Mouse (Mus musculus) c-Kit-positive CD71-negative TER-119-negative erythroid progenitor cells, embryonic 14.5 days (primary cell): Measurements from ENCODE around the gene Foxj3.

Source experiments
- DNase-seq: peaks from one replicate; pipeline ENCODE4 v3.0.0-alpha.2; 2013; ENCODE audit warnings: low read depth

The Foxj3 gene

DNA sequence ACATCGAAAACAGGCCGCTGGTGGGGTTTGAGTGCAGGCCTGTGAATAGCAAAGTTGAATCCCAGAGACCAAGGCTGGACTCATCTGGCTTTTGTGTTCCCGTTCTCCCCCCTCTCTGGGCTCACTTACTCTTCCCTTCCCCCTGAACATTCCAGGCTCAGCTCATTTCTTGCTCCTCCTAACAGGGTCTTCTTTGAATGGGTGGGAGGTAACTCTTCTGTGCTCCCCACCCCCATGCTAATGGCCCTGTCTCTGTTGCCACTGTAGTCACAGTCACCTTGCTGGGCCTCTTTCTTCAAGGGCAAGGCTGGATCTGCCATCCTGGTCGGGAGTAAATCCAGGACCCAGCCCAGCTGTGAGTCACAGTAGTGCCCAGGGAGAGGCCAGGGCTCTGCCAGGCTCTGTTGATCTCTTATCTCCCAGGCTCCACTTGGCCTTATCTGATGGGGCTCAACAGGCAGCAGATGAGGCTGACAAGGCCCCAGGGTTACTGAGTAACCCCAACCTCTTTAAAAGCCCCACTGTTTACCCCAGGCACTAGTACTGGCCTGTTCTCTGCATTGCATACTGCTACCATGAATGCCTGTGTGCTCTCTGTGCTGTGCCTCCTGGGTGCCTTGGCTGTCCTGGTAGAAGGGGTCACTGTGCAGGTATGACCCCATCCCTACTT, 100.5 kb downstream of the Foxj3 start, which contains the start of gene Guca2a:
TSS of gene Guca2a (plus strand) at position 529 of the 670 bp plus-strand sequence.
- no peak for DNase-seq

DNA sequence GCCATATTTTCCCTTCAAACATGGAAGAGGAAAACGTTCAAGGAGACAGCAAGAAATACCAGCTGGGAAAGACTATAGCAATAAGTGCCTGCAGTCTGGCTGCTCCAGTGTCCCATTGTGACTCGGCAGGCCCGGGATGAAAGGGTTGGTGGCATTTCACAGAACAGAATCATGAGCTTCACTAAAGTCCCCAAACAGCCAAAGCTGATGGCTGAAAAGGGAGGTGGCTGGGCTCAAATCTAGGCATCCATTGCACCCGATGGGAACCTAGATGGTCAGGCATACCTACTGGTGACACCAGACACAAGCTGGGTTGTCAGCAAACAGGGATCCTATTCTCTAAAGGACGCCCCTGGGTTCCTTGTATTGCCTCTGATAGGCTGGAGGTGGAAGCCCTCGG, 101.1 kb downstream of the Foxj3 start:
- no peak for DNase-seq

DNA sequence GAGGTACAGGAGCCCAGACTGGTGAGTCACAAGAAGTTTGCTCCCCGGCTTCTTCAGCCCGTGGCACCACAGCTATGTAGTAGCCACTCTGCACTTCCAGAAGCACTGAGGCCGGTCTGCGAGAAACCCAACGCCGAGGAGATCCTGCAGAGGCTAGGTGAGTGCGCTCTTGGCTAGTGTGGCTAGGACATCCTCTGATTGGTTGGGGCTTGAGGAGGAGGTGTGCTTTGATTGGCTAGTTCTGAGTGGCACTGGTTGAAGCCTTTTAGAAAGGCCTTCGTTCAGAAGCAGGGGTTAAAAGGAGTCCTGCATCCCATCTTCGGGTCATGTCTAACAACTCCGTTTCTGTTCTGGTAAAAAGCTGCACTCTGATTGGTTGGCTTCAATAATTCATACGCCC, 101.9 kb downstream of the Foxj3 start:
- no peak for DNase-seq

GRCm38 (mm10) chr4:119642666-119643065, 105.9 kb downstream of the Foxj3 start:
- no peak for DNase-seq

DNA sequence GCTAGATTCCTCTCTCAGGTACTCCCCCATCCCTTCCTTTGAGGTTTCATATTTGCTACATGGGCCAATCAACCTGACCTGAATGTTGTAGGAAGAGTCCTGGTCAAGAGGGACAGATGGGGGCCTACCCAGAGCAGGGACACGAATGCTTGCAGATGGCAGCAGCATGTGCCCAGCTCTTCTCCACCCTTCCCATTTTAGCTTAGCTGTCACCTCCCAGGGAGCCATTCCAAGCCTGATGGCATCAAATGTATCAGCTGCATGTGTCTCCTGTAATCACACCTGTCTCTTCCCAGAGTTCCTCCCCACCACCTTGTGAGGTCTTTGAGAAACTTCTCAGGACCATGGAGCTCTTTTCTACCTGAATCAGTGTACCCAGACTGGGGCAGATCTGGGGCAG, 120.2 kb downstream of the Foxj3 start:
- no peak for DNase-seq

- no peak for DNase-seq
Observed at GRCm38 (mm10) chr4:119658246-119658645, 121.4 kb downstream of the Foxj3 start.

GRCm38 (mm10) chr4:119658731-119659130, 121.9 kb downstream of the Foxj3 start, which contains the start of gene Guca2b:
Guca2b (minus strand) TSS chr4:119658954.
- DNase-seq: no peak

DNA sequence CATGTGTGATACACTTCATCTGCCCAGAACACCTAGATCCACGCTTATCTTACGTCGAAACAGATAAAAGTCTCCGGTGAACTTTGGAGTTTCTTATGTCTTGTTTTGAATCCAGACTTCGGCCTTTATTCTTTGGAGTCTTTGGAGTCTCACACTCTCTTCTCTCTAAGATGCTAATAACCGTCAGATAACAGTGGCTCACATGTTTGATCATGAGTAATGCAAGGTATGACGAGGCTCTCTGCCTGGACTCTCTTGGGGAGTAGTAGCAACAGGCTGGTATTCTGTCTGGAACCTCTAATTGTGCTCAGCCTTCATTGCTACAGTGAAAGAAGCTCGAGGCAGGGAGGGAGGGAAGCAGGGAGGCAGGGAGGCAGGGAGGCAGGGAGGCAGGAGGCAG, 123.2 kb downstream of the Foxj3 start:
- no peak for DNase-seq

- DNase-seq: no peak
Observed at GRCm38 (mm10) chr4:119662151-119662550, 125.3 kb downstream of the Foxj3 start.

DNA sequence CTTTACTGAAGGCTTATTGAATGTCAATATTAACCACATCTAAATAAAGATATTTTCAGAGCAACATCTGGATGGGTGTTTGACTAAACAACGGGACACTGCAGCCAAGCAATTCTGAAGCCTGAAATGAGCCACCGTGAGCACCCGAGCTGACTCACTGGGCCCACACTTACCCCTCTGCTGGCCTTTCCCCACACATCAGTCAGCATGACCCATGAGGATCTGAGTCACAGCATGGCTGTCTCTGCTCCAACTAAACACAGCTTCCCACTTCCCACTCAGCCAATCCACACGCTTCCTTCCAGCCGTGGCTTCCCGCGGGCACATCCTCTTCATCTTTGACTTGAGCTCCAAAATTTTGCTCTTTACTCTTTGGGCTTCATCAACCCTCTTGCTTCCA, 126.2 kb downstream of the Foxj3 start:
- no peak for DNase-seq

DNA sequence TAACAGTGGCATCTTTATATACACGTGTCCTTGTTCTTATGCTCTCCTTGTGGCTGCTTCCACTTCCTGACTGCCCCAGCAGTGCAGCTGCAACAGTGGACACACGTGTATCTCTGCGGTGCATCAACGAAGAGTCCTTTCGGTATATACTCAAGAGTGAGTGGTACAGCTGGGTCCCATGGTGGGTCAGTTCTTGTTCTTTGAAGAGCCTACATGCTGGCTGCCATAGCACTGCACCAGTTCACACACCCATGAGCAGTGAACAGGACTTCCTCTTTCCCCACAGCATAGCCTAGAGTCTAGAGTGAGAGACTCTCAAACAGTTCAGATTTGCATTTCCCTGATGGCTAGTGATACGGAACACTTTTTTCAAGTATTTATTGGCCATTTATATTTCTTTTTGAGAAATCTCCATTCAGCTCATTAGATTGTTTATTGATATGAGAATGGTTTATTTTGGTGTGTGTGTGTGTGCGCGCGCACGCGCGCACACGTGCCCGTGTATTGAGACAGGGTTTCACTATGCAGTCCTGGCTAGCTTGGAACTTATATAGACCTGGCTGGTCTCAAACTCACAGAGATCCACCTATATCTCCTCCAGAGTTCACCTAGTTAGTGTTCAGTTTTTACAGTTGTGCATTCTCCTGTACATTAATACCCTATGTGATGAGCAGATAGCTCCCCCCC, 126.7 kb downstream of the Foxj3 start:
- no peak for DNase-seq

GRCm38 (mm10) chr4:119665166-119665565, 128.4 kb downstream of the Foxj3 start:
- no peak for DNase-seq

DNA sequence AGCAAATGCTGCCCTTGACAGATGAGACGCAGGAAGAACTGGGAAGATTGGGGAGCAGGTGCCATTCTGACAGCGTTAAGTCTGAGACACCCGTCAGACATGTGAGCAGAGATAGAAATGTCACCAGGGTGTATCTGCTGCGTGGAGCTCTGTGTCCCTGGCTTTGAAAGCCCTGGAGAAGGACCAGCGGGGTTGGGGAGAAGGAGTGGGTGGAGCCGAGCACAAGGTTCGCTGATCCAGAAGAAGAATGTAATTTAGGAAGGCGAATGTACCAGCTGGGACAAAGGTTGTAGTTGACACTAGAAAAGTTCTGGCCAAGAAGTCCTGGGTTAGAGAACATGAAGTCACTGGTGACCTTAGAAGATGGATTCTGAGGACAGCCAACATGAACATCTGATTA, 129.3 kb downstream of the Foxj3 start:
- no peak for DNase-seq

- DNase-seq: no peak
Observed at GRCm38 (mm10) chr4:119667454-119667853, 130.7 kb downstream of the Foxj3 start.

GRCm38 (mm10) chr4:119668185-119668584, 131.4 kb downstream of the Foxj3 start:
- no peak for DNase-seq

- DNase-seq: no peak
Observed at GRCm38 (mm10) chr4:119668596-119668995, 131.8 kb downstream of the Foxj3 start.

DNA sequence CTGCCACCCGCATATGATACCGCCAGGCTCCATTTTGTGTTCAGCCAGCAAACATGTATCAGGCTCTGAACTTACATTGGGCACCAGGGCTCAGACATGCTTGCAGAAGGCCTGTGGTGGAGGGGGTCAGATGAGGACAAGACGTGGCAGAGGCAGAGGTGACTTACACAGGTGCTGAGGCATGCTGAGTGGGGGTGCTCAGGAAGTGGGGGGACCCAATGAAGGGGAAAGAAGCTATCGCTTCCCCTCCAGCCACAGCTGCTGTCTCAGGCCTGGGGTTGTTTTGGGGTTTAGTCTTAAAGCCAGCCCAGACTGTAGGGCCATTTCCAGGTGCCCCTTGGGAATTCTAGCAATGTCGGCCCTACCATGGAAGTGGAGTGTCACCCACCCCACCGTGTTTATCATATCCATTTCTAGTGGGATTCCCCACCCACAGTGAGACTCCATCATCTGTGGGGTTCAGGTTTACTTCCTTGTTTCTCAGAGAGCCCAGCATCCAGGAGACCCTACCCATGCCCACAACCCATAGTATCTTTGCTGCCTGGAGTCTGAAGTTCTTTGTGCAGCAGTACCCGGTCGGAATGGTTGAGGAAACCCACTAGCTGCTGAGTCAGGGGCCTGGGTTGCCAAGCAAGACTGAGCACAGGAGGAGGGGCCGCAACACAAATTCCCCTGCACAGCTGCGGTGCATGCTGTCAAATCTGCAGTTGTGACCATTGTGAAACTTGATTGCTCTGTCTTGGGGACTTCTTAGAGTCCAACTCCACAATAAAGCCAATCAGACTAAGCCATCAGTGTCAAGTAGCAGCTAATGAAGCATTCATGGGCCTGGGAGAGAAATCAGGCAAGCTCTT, 132.8 kb downstream of the Foxj3 start:
- DNase-seq: no peak

- DNase-seq: no peak
Observed at GRCm38 (mm10) chr4:119670210-119670555, 133.4 kb downstream of the Foxj3 start.

GRCm38 (mm10) chr4:119670736-119671135, 133.9 kb downstream of the Foxj3 start:
- DNase-seq: no peak

DNA sequence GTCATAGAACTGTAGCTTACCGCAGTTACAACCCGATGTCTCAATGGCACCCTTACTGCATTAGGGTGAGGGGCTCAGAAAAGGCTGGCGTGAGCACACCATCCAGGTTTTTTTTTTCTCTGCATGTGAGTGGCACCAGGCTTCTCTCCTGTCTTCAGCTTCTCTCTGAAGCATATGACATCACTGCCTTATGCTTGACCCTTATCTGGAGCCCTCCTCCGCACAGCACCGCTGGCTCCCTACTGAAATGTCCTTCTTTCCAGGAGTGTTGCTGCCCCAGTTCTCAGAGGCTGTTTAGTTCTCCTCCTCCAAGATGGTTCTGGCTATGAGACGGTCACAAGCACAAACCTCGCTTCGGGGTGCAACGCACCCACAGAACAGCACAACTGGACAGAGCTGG, 134.4 kb downstream of the Foxj3 start:
- DNase-seq: no peak

- DNase-seq: no peak
Observed at GRCm38 (mm10) chr4:119672685-119673084, 135.9 kb downstream of the Foxj3 start.
